Mouse (Mus musculus) kidney, adult 9 months (tissue): ENCODE measurements at regions not wholly inside any gene's neighbourhood (a gene's known extent, or its start where the extent isn't known, plus 50 kb on each side); places are given as distances from the start of the nearest gene placed in this dataset.

Experiments
- DNase-seq: peaks from one replicate; pipeline ENCODE4 v3.0.0; 2022

- peak; percentile 61 for DNase-seq
Measured at GRCm38 (mm10) chr4:33552856-33553255, 242.7 kb downstream of the Rngtt start.

GRCm38 (mm10) chr4:33554606-33555005 is 244.5 kb downstream of the Rngtt start:
- no peak for DNase-seq

- DNase-seq: peak; percentile 7
Measured at GRCm38 (mm10) chr4:33555231-33555933, 245.3 kb downstream of the Rngtt start.

- DNase-seq: no peak
Measured at GRCm38 (mm10) chr4:33555966-33556365, 245.9 kb downstream of the Rngtt start.

GRCm38 (mm10) chr4:33556661-33557540 is 246.8 kb downstream of the Rngtt start:
- peak; percentile 16 for DNase-seq

- no peak for DNase-seq
Measured at GRCm38 (mm10) chr4:33570274-33570673, 260.2 kb downstream of the Rngtt start.

GRCm38 (mm10) chr4:33571351-33571750 is 261.2 kb downstream of the Rngtt start:
- DNase-seq: no peak

GRCm38 (mm10) chr4:33577631-33578030 is 267.5 kb downstream of the Rngtt start:
- no peak for DNase-seq

- no peak for DNase-seq
Measured at GRCm38 (mm10) chr4:33580491-33580890, 270.4 kb downstream of the Rngtt start.

- DNase-seq: no peak
Measured at GRCm38 (mm10) chr4:33581180-33581591, 271.1 kb downstream of the Rngtt start.

GRCm38 (mm10) chr4:33581766-33582525 is 271.8 kb downstream of the Rngtt start:
- peak; percentile 15 for DNase-seq

GRCm38 (mm10) chr4:33582986-33583720 is 273.0 kb downstream of the Rngtt start:
- DNase-seq: no peak

GRCm38 (mm10) chr4:33583979-33584907 is 274.1 kb downstream of the Rngtt start:
- no peak for DNase-seq

GRCm38 (mm10) chr4:33585821-33586220 is 275.7 kb downstream of the Rngtt start:
- no peak for DNase-seq

- no peak for DNase-seq
Measured at GRCm38 (mm10) chr4:33586290-33586614, 276.1 kb downstream of the Rngtt start.

- peak; percentile 49 for DNase-seq
Measured at GRCm38 (mm10) chr4:33586615-33587451, 276.7 kb downstream of the Rngtt start.

GRCm38 (mm10) chr4:33587666-33588065 is 277.6 kb downstream of the Rngtt start:
- DNase-seq: no peak

GRCm38 (mm10) chr4:33588127-33588526 is 278.0 kb downstream of the Rngtt start:
- DNase-seq: no peak

- DNase-seq: no peak
Measured at GRCm38 (mm10) chr4:33589207-33589606, 279.1 kb downstream of the Rngtt start.

GRCm38 (mm10) chr4:33594997-33595657 is 285.0 kb downstream of the Rngtt start:
- no peak for DNase-seq
